ENCODE assay signal across 17 mouse cellular contexts in genomic region chr4:147338706-147339105, GRCm38 (mm10). TPM values are rescaled to one million over a fixed set of nuclear protein-coding genes. Genes with fewer than 3 reads are reported as not detected.
DNase-seq lines count a peak whose midpoint lies in the region; TF ChIP-seq lines count a peak whose summit lies in the region.
"Not testable (repeated sequence)": the region's sequence is repeated elsewhere in the genome, so short reads cannot be mapped to it uniquely, and the experiment has no call there.
"Had no signal": no experiment of that assay in that cellular context is flagged by ENCODE, and none has a peak within 500 bp of the region (broad histone marks: within the 10 kb centered on the region; RNA-seq: fewer than 3 reads in every experiment).

No protein-coding gene starts in this region.

- not testable (repeated sequence) for H3K36me3 ChIP-seq in kidney, adult 2 months (ENCODE audit: control insufficient read depth, insufficient read depth, low read length)

- not testable (repeated sequence) for H3K4me1 ChIP-seq in kidney, adult 2 months (ENCODE audit: control insufficient read depth, insufficient read depth, low read length)

- not testable (repeated sequence) for H3K4me3 ChIP-seq in kidney, adult 2 months (ENCODE audit: insufficient read depth, low read depth, low read length)

- 75% methylated on average over 3 of the region's 3 CpGs for WGBS in kidney, adult 2 months

- not testable (repeated sequence) for H3K27me3 ChIP-seq in kidney, adult 2 months (replicated peaks; ENCODE audit: control insufficient read depth, insufficient read depth, low read length)

- TF ChIP-seq CTCF in kidney, adult 2 months (conservative IDR thresholded peaks at IDR 0.05; ENCODE audit: insufficient read depth, insufficient read length, low read depth, low read length), result not testable (repeated sequence)

- DNase-seq in embryo, embryonic 10.5 days (ENCODE audit: low spot score), result peak; percentile 0
- peak; percentile 89 for DNase-seq in heart, adult 11 months
- DNase-seq in kidney, adult 2 months, result peak; percentile 10
- DNase-seq in ovary, adult 18-20 months (ENCODE audit: low spot score), result peak; percentile 2
- DNase-seq in yolk sac, embryonic 10.5 days (ENCODE audit: low spot score), result peak; percentile 0

- not testable (repeated sequence) for TF ChIP-seq POLR2A in kidney, adult 2 months (IDR thresholded peaks at IDR 0.05; ENCODE audit: low read depth, low read length)

- H3K27ac ChIP-seq in kidney, adult 2 months (ENCODE audit: insufficient read depth, low read depth, low read length), result not testable (repeated sequence)

RNA-seq across cellular contexts. Expression of gene Zfp978, which starts 22.4 kb away (rescaled TPM):
- not detected in 2 replicates for polyA plus RNA-seq in kidney, adult 2 months (2012; rRNA removed)
- polyA plus RNA-seq: CD4-positive, CD25-positive, alpha-beta regulatory T cell, adult 4 months; cerebellum, adult 2 months; cortical plate, adult 2 months; embryonic facial prominence, embryonic 13.5 days; embryonic facial prominence, embryonic 15.5 days; erythroblast, embryonic 14.5 days; forebrain, embryonic 10.5 days; forebrain, embryonic 12.5 days; forebrain, embryonic 14.5 days; forebrain, embryonic 16.5 days; G1E had no signal

RNA-seq across cellular contexts. Expression of gene Zfp988, which starts 33.2 kb away (rescaled TPM):
- polyA plus RNA-seq in kidney, adult 2 months (2012; rRNA removed), result not detected in 2 replicates
- polyA plus RNA-seq: embryonic facial prominence, embryonic 11.5 days; embryonic facial prominence, embryonic 13.5 days; embryonic facial prominence, embryonic 15.5 days; erythroblast, embryonic 14.5 days; forebrain, embryonic 10.5 days; forebrain, embryonic 14.5 days; forebrain, embryonic 16.5 days had no signal

Comparison
In these comparisons a context has a peak if more than half of its experiments do, and no peak if none do; other contexts are left out.
1. DNase-seq: peak in every context shown above with its lines; median percentile 89 in heart, adult 11 months; 10 in kidney, adult 2 months; 2 in ovary, adult 18-20 months; 0 in embryo, embryonic 10.5 days; 0 in yolk sac, embryonic 10.5 days.